Mouse (Mus musculus): Measurements from ENCODE around the gene Nrf1. TPM values are rescaled to one million over a fixed set of nuclear protein-coding genes. Genes with fewer than 3 reads are reported as not detected.

The Nrf1 gene
- polyA plus RNA-seq, 1 experiment from 2014 or later: 99.2 TPM

MicroRNAs within 50 kb of the gene (microRNA counts, 519-probe panel; counts per million panel counts)
- microRNA mmu-miR-182 (684 counts per million, percentile 72 among the panel's probes with 10 or more counts), microRNA mmu-miR-183 (4,154 counts per million, percentile 80 among the panel's probes with 10 or more counts), microRNA mmu-miR-96 (5,211 counts per million, percentile 88 among the panel's probes with 10 or more counts)

Small RNA genes lying within 50 kb of the gene (microRNA-seq; reads per million reads assigned to microRNA genes)
- gene Mir182: 3,519 reads per million, percentile 87 among the genes with 10 or more reads in this experiment
- 2,843 reads per million, percentile 86 among the genes with 10 or more reads in this experiment for gene Mir183
- 931 reads per million, percentile 73 among the genes with 10 or more reads in this experiment for gene Mir96

Other genes with a start within 250 kb of the Nrf1 start
- 0.60 and 0.95 TPM in 2 replicates for gene Strip2, start 131.0 kb upstream of the Nrf1 start, polyA plus RNA-seq (2016; fragmentation: Nextera tagmentation; extraction: Ambion mirVana)